Mouse (Mus musculus): ENCODE data around the gene Grasp.

DNA sequence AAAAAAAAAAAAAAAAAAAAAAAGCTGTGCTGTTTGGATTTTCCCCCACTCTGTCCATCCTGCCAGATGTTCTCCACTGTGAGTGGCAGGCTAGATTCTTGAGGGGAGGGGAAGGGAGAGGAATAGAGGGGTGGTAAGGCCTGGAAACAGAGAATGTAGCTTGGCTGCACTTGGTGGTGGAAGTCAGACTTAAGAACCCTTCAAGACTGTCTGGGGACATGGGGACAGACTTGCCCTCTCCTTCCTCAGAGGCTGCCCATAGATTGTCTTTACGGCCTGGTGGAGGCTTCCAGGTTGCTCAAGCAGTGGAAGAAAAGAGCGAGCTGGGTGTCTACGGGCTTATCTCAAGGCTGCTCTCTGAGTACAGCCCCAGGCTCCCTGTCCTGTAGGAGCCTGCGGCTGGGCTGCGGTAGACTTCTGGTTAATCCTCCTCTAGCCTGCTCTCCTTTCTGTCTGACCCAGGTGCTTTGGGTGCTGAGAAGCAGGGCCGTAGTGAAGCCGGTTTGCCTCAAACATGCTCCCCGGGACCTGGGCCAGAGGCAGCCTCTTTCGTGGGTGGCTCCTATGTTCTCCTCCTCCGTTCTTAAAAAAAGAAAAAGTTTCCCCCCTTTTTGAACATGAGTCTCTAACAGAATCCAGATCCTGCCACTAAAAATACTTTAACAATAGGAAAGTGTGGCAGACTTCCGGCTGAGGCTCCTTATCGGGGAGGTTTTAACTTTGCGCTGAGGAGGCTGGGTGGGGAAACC lies 37.1 kb downstream of the Grasp start:
- no peak for TF ChIP-seq CTCF (conservative IDR thresholded peaks at IDR 0.05; ENCODE audit: insufficient read depth, insufficient read length, low read depth, low read length)
- no peak for TF ChIP-seq POLR2A (IDR thresholded peaks at IDR 0.05; ENCODE audit: low read depth, low read length)
